Mouse (Mus musculus) neural tube, embryonic 14.5 days (tissue): ENCODE results near the gene Cep41. TPM values are rescaled to one million over a fixed set of nuclear protein-coding genes. Genes with fewer than 3 reads are reported as not detected.

ENCODE experiments used
- ATAC-seq: fragments of 200-750 bp; cut with Nextera tagmentation; 2 replicates; pipeline ENCODE4 v1.8.0; 2017; ENCODE audit warnings: low read depth, mild to moderate bottlenecking, moderate TSS enrichment, moderate library complexity
- H3K27ac ChIP-seq: fragments of 300-500 bp; sonication (generic); 2 replicates; pipeline ENCODE4 v1.5.1; 2014; ENCODE audit warnings: low read depth, mild to moderate bottlenecking, control low read depth, low read length, moderate library complexity, mixed read lengths
- H3K27me3 ChIP-seq: fragments of 300-500 bp; sonication (generic); 2 replicates; pipeline ENCODE4 v1.6.1; 2014; ENCODE audit warnings: low read length; ENCODE audit not compliant: control insufficient read depth, insufficient read depth
- H3K36me3 ChIP-seq: fragments of 300-500 bp; sonication (generic); 2 replicates; pipeline ENCODE4 v1.6.1; 2014; ENCODE audit warnings: low read length, mixed read lengths; ENCODE audit not compliant: control insufficient read depth, insufficient read depth
- H3K4me1 ChIP-seq: fragments of 300-500 bp; sonication (generic); 2 replicates; pipeline ENCODE4 v1.6.1; 2014; ENCODE audit warnings: low read length; ENCODE audit not compliant: control insufficient read depth, insufficient read depth
- H3K4me2 ChIP-seq: fragments of 300-500 bp; sonication (generic); 2 replicates; pipeline ENCODE4 v1.6.1; 2014; ENCODE audit warnings: mild to moderate bottlenecking, low read depth, low read length, control low read depth
- H3K4me3 ChIP-seq: fragments of 300-500 bp; sonication (generic); 2 replicates; pipeline ENCODE4 v1.5.1; 2014; ENCODE audit warnings: low read depth, low read length, control low read depth, mixed read lengths
- H3K9ac ChIP-seq: fragments of 300-500 bp; sonication (generic); replicated peaks from 2 replicates; pipeline ENCODE4 v1.6.1; 2014; ENCODE audit warnings: low read depth, mild to moderate bottlenecking, control low read depth, low read length, mixed read lengths
- H3K9me3 ChIP-seq: fragments of 300-500 bp; sonication (generic); 2 replicates; pipeline ENCODE4 v1.6.1; 2016; ENCODE audit warnings: low read length; ENCODE audit not compliant: control insufficient read depth
- WGBS: fragments of 180-500 bp; shearing (Covaris S2); extraction: QIAGEN DNeasy Blood & Tissue Kit; methylation state at CpG from one replicate; pipeline ENCODE4 v1.1.7; 2014; 5-methylcytosine and 5-hydroxymethylcytosine counted together
- polyA plus RNA-seq: library from polyadenylated mRNA; unstranded; fragments of >200 nt; fragmentation: Nextera tagmentation; extraction: Ambion mirVana; gene quantifications from 2 replicates; pipeline ENCODE4 v1.2.1, GENCODE M21; 2014

The Cep41 gene
- polyA plus RNA-seq, 1 experiment from 2014 or later: 12.6 TPM

GRCm38 (mm10) chr6:30667585-30667984 lies 26.0 kb downstream of the Cep41 start:
- no peak overlapping the region for H3K27ac ChIP-seq
- H3K9ac ChIP-seq: no peak overlapping the region
- H3K4me2 ChIP-seq: no peak overlapping the region
- H3K27me3 ChIP-seq: no peaks in the 10 kb centered on the region
- H3K4me3 ChIP-seq: no peak overlapping the region
- H3K36me3 ChIP-seq: no peaks in the 10 kb centered on the region
- H3K4me1 ChIP-seq: peaks cover 8% of the 10 kb centered on the region; the same call in 1 of the 2 replicates
- ATAC-seq: no peak
- no peaks in the 10 kb centered on the region for H3K9me3 ChIP-seq
- WGBS: 38% methylated on average over 5 of the region's 5 CpGs

- Histone ChIP-seq H3K9ac (no peak overlapping the region), H3K9me3 (no peaks in the 10 kb centered on the region), H3K27me3 (no peaks in the 10 kb centered on the region), H3K36me3 (no peaks in the 10 kb centered on the region), H3K4me1 (peaks cover 8% of the 10 kb centered on the region; the same call in 1 of the 2 replicates), H3K4me3 (no peak overlapping the region), H3K27ac (no peak overlapping the region), H3K4me2 (no peak overlapping the region)
- 47% methylated on average over 6 of the region's 6 CpGs for WGBS
- no peak for ATAC-seq
Measured at GRCm38 (mm10) chr6:30666043-30666442, 27.5 kb downstream of the Cep41 start.

GRCm38 (mm10) chr6:30665296-30665695 lies 28.3 kb downstream of the Cep41 start:
- no peak for ATAC-seq
- Histone ChIP-seq H3K4me2 (no peak overlapping the region), H3K9ac (no peak overlapping the region), H3K9me3 (no peaks in the 10 kb centered on the region), H3K27ac (0 out of 2 replicates have a peak overlapping the region, but pooled peaks have one; percentile 7), H3K27me3 (no peaks in the 10 kb centered on the region), H3K4me3 (no peak overlapping the region), H3K36me3 (no peaks in the 10 kb centered on the region), H3K4me1 (peaks cover 8% of the 10 kb centered on the region; the same call in 1 of the 2 replicates)
- 54% methylated on average over 4 of the region's 4 CpGs for WGBS

GRCm38 (mm10) chr6:30664776-30665175 lies 28.8 kb downstream of the Cep41 start:
- Histone ChIP-seq H3K4me3 (no peak overlapping the region), H3K9me3 (no peaks in the 10 kb centered on the region), H3K9ac (no peak overlapping the region), H3K36me3 (no peaks in the 10 kb centered on the region), H3K4me2 (no peak overlapping the region), H3K4me1 (peaks cover 8% of the 10 kb centered on the region; the same call in 1 of the 2 replicates), H3K27me3 (no peaks in the 10 kb centered on the region), H3K27ac (0 out of 2 replicates have a peak overlapping the region, but pooled peaks have one; percentile 3)
- WGBS: 24% methylated on average over 6 of the region's 6 CpGs
- ATAC-seq: no peak

- Histone ChIP-seq H3K9ac (no peak overlapping the region), H3K36me3 (no peaks in the 10 kb centered on the region)
- WGBS: 76% methylated on average over 9 of the region's 9 CpGs
Measured at GRCm38 (mm10) chr6:30658619-30659018, 34.9 kb downstream of the Cep41 start.

GRCm38 (mm10) chr6:30657279-30657678 lies 36.3 kb downstream of the Cep41 start:
- Histone ChIP-seq H3K4me2 (no peak overlapping the region), H3K4me1 (peaks cover 26% of the 10 kb centered on the region), H3K27ac (no peak overlapping the region), H3K4me3 (no peak overlapping the region), H3K27me3 (no peaks in the 10 kb centered on the region), H3K9me3 (no peaks in the 10 kb centered on the region), H3K36me3 (no peaks in the 10 kb centered on the region), H3K9ac (no peak overlapping the region)
- 74% methylated on average over 12 of the region's 12 CpGs for whole genome bisulfite sequencing
- no peak for ATAC-seq

More at GRCm38 (mm10) chr6:30658619-30659018, 34.9 kb downstream of the Cep41 start:
- Histone ChIP-seq H3K9me3 (no peaks in the 10 kb centered on the region), H3K27ac (no peak overlapping the region), H3K4me2 (no peak overlapping the region), H3K4me1 (peaks cover 20% of the 10 kb centered on the region), H3K27me3 (no peaks in the 10 kb centered on the region), H3K4me3 (no peak overlapping the region)
- ATAC-seq: no peak

- Histone ChIP-seq H3K4me3 (no peak overlapping the region), H3K4me1 (peaks cover 26% of the 10 kb centered on the region), H3K36me3 (no peaks in the 10 kb centered on the region), H3K27me3 (no peaks in the 10 kb centered on the region), H3K9me3 (no peaks in the 10 kb centered on the region), H3K9ac (no peak overlapping the region), H3K4me2 (no peak overlapping the region), H3K27ac (peak overlapping the region; percentile 49)
- WGBS: 58% methylated on average over 3 of the region's 3 CpGs
- no peak for ATAC-seq
Measured at GRCm38 (mm10) chr6:30654932-30655331, 38.6 kb downstream of the Cep41 start.

GRCm38 (mm10) chr6:30654402-30654859 lies 39.1 kb downstream of the Cep41 start:
- Histone ChIP-seq H3K36me3 (no peaks in the 10 kb centered on the region), H3K4me3 (no peak overlapping the region), H3K9ac (no peak overlapping the region), H3K4me2 (no peak overlapping the region), H3K27me3 (no peaks in the 10 kb centered on the region), H3K27ac (peak overlapping the region; percentile 49), H3K4me1 (peaks cover 29% of the 10 kb centered on the region), H3K9me3 (no peaks in the 10 kb centered on the region)
- 0 out of 2 replicates have a peak, but pooled peaks have one; percentile 38 for ATAC-seq
- WGBS: 16% methylated on average over 6 of the region's 6 CpGs

GRCm38 (mm10) chr6:30653518-30653917 lies 40.0 kb downstream of the Cep41 start:
- WGBS: 64% methylated on average over 6 of the region's 6 CpGs
- Histone ChIP-seq H3K9me3 (no peaks in the 10 kb centered on the region), H3K4me1 (peaks cover 30% of the 10 kb centered on the region), H3K27ac (peak overlapping the region; percentile 49; the same call in 1 of the 2 replicates), H3K36me3 (no peaks in the 10 kb centered on the region), H3K27me3 (no peaks in the 10 kb centered on the region), H3K9ac (no peak overlapping the region), H3K4me3 (no peak overlapping the region), H3K4me2 (no peak overlapping the region)
- no peak for ATAC-seq
